Comparison of ENCODE assay signal across 13 mouse cellular contexts in genomic region chr15:79333409-79333808, GRCm38 (mm10). TPM values are rescaled to one million over a fixed set of nuclear protein-coding genes. Genes with fewer than 3 reads are reported as not detected.
A peak's percentile ranks its signal among the peaks of the same experiment; 100 is the strongest.
DNase-seq lines count a peak whose midpoint lies in the region; ATAC-seq and TF ChIP-seq lines count a peak whose summit lies in the region.
"Had no signal": no experiment of that assay in that cellular context is flagged by ENCODE, and none has a peak within 500 bp of the region (broad histone marks: within the 10 kb centered on the region; RNA-seq: fewer than 3 reads in every experiment).

No protein-coding gene starts in this region.

- TF ChIP-seq CTCF in liver, adult 2 months (IDR thresholded peaks at IDR 0.05; ENCODE audit: low read depth, low read length) = no peak
- TF ChIP-seq CTCF in stomach, postnatal 0 days (IDR thresholded peaks at IDR 0.05; ENCODE audit: low read depth) = no peak

- no peaks in the 10 kb centered on the region for H3K9me3 ChIP-seq in stomach, postnatal 0 days (ENCODE audit: control insufficient read depth, low read length)
- H3K9me3 ChIP-seq: hindbrain, embryonic 10.5 days; limb, embryonic 15.5 days had no signal

- H3K27me3 ChIP-seq in liver, adult 2 months (ENCODE audit: control insufficient read depth, insufficient read depth, low read length) = no peaks in the 10 kb centered on the region
- H3K27me3 ChIP-seq in stomach, postnatal 0 days (ENCODE audit: control insufficient read depth, insufficient read depth, low read length) = no peaks in the 10 kb centered on the region
- H3K27me3 ChIP-seq: limb, embryonic 15.5 days had no signal

- 4% methylated on average over 4 of the region's 4 CpGs for WGBS in liver, adult 2 months
- WGBS in stomach, postnatal 0 days = 37% methylated on average over 4 of the region's 4 CpGs

- TF ChIP-seq EP300 in stomach, postnatal 0 days (optimal IDR thresholded peaks at IDR 0.05) = no peak

- H3K36me3 ChIP-seq in liver, adult 2 months (ENCODE audit: control insufficient read depth, insufficient read depth, low read length) = no peaks in the 10 kb centered on the region
- H3K36me3 ChIP-seq in stomach, postnatal 0 days (ENCODE audit: control insufficient read depth, insufficient read depth, low read length) = no peaks in the 10 kb centered on the region
- H3K36me3 ChIP-seq: hindbrain, embryonic 10.5 days; limb, embryonic 15.5 days had no signal

- no peak overlapping the region for H3K4me3 ChIP-seq in liver, adult 2 months (ENCODE audit: insufficient read depth, low read depth, low read length)
- no peak overlapping the region for H3K4me3 ChIP-seq in stomach, postnatal 0 days (ENCODE audit: low read depth, low read length)
- H3K4me3 ChIP-seq: erythroblast, embryonic 14.5 days; hindbrain, embryonic 10.5 days; limb, embryonic 15.5 days had no signal

- peak; percentile 56 for DNase-seq in adrenal gland, adult 2 months
- no peak for DNase-seq in adrenal gland, adult 18-20 months (ENCODE audit: low spot score in 2 of 2)
- peak; percentile 50 to 79 for DNase-seq in lung, adult 18-20 months
- DNase-seq in lung, postnatal 14 days = no peak
- DNase-seq in liver, adult 2 months (ENCODE audit: extremely low read depth, low read depth, low spot score) = peak; percentile 95
- peak; percentile 68 for DNase-seq in stomach, postnatal 0 days (ENCODE audit: low spot score)
- no peak for DNase-seq in right cerebral cortex, postnatal 36 days (ENCODE audit: low spot score in 2 of 2)
- DNase-seq in cerebellum, adult 11 months = no peak
- DNase-seq: cerebellum, postnatal 14 days; retina, postnatal 1 day had no signal

- ATAC-seq in stomach, postnatal 0 days (ENCODE audit: low FRiP score, low TSS enrichment) = peak; percentile 76

- H3K4me2 ChIP-seq in stomach, postnatal 0 days (replicated peaks; ENCODE audit: low read depth) = no peak overlapping the region
- H3K4me2 ChIP-seq: limb, embryonic 15.5 days had no signal

- no peak overlapping the region for H3K9ac ChIP-seq in liver, adult 2 months (ENCODE audit: low read depth, low read length)
- no peak overlapping the region for H3K9ac ChIP-seq in stomach, postnatal 0 days (ENCODE audit: low read length)
- H3K9ac ChIP-seq: limb, embryonic 15.5 days had no signal

- TF ChIP-seq POLR2A in liver, adult 2 months (IDR thresholded peaks at IDR 0.05; ENCODE audit: extremely low read depth, insufficient read depth, low read length) = no peak

- H3K79me2 ChIP-seq in liver, adult 2 months (ENCODE audit: control insufficient read depth, insufficient read depth, low read length) = no peaks in the 10 kb centered on the region

- peaks cover 11% of the 10 kb centered on the region for H3K4me1 ChIP-seq in liver, adult 2 months (ENCODE audit: control insufficient read depth, insufficient read depth, low read length)
- no peaks in the 10 kb centered on the region for H3K4me1 ChIP-seq in stomach, postnatal 0 days (replicated peaks; ENCODE audit: control insufficient read depth, insufficient read depth)
- H3K4me1 ChIP-seq: limb, embryonic 15.5 days had no signal

- peak overlapping the region; percentile 84 for H3K27ac ChIP-seq in liver, adult 2 months (replicated peaks; ENCODE audit: insufficient read depth, low read depth, low read length)
- peak overlapping the region; percentile 40; the same call in 1 of the 2 replicates for H3K27ac ChIP-seq in stomach, postnatal 0 days (replicated peaks)
- H3K27ac ChIP-seq: hindbrain, embryonic 10.5 days; limb, embryonic 15.5 days had no signal

RNA-seq across cellular contexts. Expression of gene Pla2g6, which starts 5.2 kb away (rescaled TPM):
- 10 to 100 TPM; 26.1 to 30.6 TPM for total RNA-seq in adrenal gland, adult 2 months (2021)
- polyA plus RNA-seq in adrenal gland, adult 2 months (2012; rRNA removed) = 47.8 and 50.1 TPM in 2 replicates
- total RNA-seq in adrenal gland, adult 18-20 months (2021) = 10 to 100 TPM; 25.3 to 26.5 TPM
- 16.3 and 29.3 TPM in 2 replicates for total RNA-seq in liver, adult 2 months (2014; rRNA removed)
- 24.5 and 25.1 TPM in 2 replicates for polyA plus RNA-seq in liver, adult 2 months (2012; rRNA removed)
- polyA plus RNA-seq in stomach, postnatal 0 days (2015; fragmentation: Nextera tagmentation; extraction: Ambion mirVana) = 8.8 and 9.4 TPM in 2 replicates

RNA-seq across cellular contexts. Expression of gene Maff, which starts 13.0 kb away (rescaled TPM):
- 1 to 10 TPM; 7.2 to 9.5 TPM for total RNA-seq in adrenal gland, adult 2 months (2021)
- 3.2 and 3.4 TPM in 2 replicates for polyA plus RNA-seq in adrenal gland, adult 2 months (2012; rRNA removed)
- total RNA-seq in adrenal gland, adult 18-20 months (2021) = 10 to 100 TPM; 14.1 to 44.6 TPM
- 8.5 and 10.8 TPM in 2 replicates for total RNA-seq in liver, adult 2 months (2014; rRNA removed)
- polyA plus RNA-seq in liver, adult 2 months (2012; rRNA removed) = 0.75 and 0.89 TPM in 2 replicates
- 11.4 and 11.9 TPM in 2 replicates for polyA plus RNA-seq in stomach, postnatal 0 days (2015; fragmentation: Nextera tagmentation; extraction: Ambion mirVana)

RNA-seq across cellular contexts. Expression of gene Baiap2l2, which starts 48.1 kb away (rescaled TPM):
- under 1 TPM in 1 of 2 experiments, not detected in 1; 0.24 TPM for total RNA-seq in adrenal gland, adult 2 months (2021)
- polyA plus RNA-seq in adrenal gland, adult 2 months (2012; rRNA removed) = 1.5 and 8.5 TPM in 2 replicates
- under 1 TPM; 0.13 to 0.93 TPM for total RNA-seq in adrenal gland, adult 18-20 months (2021)
- 0.20 TPM in 1 of 2 replicates, not detected in the other for total RNA-seq in liver, adult 2 months (2014; rRNA removed)
- 0.31 and 0.51 TPM in 2 replicates for polyA plus RNA-seq in liver, adult 2 months (2012; rRNA removed)
- 4.1 and 4.9 TPM in 2 replicates for polyA plus RNA-seq in stomach, postnatal 0 days (2015; fragmentation: Nextera tagmentation; extraction: Ambion mirVana)
- polyA plus RNA-seq: erythroblast, embryonic 14.5 days had no signal

Comparison
In these comparisons a context has a peak if more than half of its experiments do, and no peak if none do; other contexts are left out.
1. DNase-seq: peak in adrenal gland, adult 2 months (single experiment), lung, adult 18-20 months (2 of 2), liver, adult 2 months (single experiment) and stomach, postnatal 0 days (single experiment); none in adrenal gland, adult 18-20 months (0 of 2), lung, postnatal 14 days (single experiment), right cerebral cortex, postnatal 36 days (0 of 2) and cerebellum, adult 11 months (single experiment).